16 mouse cellular contexts compared by ENCODE assay signal in genomic region chr10:7033459-7033858, GRCm38 (mm10). TPM values are rescaled to one million over a fixed set of nuclear protein-coding genes. Genes with fewer than 3 reads are reported as not detected.
"Had no signal": no experiment of that assay in that cellular context is flagged by ENCODE, and none has a peak within 500 bp of the region (broad histone marks: within the 10 kb centered on the region; RNA-seq: fewer than 3 reads in every experiment).

No protein-coding gene starts in this region.

- DNase-seq: lung, adult 18-20 months; lung, embryonic 14.5 days; lung, postnatal 10 days; lung, postnatal 4 days; midbrain, embryonic 14.5 days; right cerebral cortex, postnatal 14 days; thymus, adult 18-20 months; thymus, postnatal 14 days; thymus, postnatal 36 days had no signal

- H3K27ac ChIP-seq: midbrain, embryonic 10.5 days; midbrain, embryonic 12.5 days; neural tube, embryonic 13.5 days; neural tube, embryonic 15.5 days had no signal

- ATAC-seq: midbrain, embryonic 16.5 days had no signal

- H3K9ac ChIP-seq: lung, embryonic 14.5 days; midbrain, embryonic 12.5 days; neural tube, embryonic 13.5 days; neural tube, embryonic 15.5 days had no signal

- H3K27me3 ChIP-seq: megakaryocyte, embryonic 14.5 days; midbrain, embryonic 12.5 days; neural tube, embryonic 13.5 days; neural tube, embryonic 15.5 days had no signal

- H3K9me3 ChIP-seq: megakaryocyte, embryonic 14.5 days; midbrain, embryonic 10.5 days; midbrain, embryonic 12.5 days; neural tube, embryonic 13.5 days; neural tube, embryonic 15.5 days had no signal

- H3K36me3 ChIP-seq: midbrain, embryonic 10.5 days; midbrain, embryonic 12.5 days; neural tube, embryonic 13.5 days; neural tube, embryonic 15.5 days had no signal

- H3K4me1 ChIP-seq: midbrain, embryonic 12.5 days; neural tube, embryonic 13.5 days; neural tube, embryonic 15.5 days had no signal

- H3K4me3 ChIP-seq: megakaryocyte, embryonic 14.5 days; midbrain, embryonic 10.5 days; midbrain, embryonic 12.5 days; myocyte; neural tube, embryonic 13.5 days; neural tube, embryonic 15.5 days had no signal

- H3K4me2 ChIP-seq: lung, embryonic 14.5 days; midbrain, embryonic 12.5 days; neural tube, embryonic 13.5 days; neural tube, embryonic 15.5 days had no signal

RNA-seq across cellular contexts. Expression of gene Ipcef1, which starts 18.8 kb away (rescaled TPM):
- polyA plus RNA-seq: myocyte had no signal
